Mouse (Mus musculus) lung, postnatal 25 days (tissue): Measurements from ENCODE around the gene Stmn3.
A peak's percentile ranks its signal among the peaks of the same experiment; 100 is the strongest.

Experiments
- DNase-seq: peaks from one replicate; pipeline ENCODE4 v3.0.0; 2022; ENCODE audit warnings: low spot score

The Stmn3 gene

DNA sequence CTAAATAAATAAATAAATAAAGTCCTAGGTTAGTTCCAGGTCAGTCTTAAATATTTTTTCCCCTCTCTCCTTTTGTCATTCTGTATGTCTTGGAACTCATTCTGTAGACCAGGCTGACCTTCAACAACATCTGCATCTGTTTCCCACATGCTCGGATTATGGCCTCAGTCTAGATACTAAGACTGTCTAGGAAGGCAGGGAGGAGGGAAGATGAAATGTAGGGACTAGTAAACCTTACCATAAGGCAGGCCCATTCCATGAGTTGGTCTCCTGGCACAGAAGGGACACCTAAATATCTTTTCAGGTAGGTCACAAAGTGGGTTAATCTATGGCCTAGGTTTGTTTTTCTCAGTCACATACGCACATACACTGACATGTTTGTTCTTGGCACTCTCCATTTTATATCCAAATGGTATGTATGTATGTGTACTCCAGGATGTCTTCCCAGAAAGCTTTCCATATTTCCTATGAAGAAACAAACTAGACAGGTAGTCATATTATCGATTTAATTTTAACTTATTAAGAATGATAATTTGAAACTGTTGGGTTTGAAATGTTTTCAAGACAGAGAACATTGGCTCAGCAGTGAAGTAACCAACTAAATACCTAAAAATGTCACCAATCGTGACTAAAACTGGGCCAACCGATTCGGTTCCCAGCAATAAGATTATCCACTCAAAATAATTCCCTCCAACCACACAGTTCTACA lies 27.5 kb downstream of the Stmn3 start:
- no peak for DNase-seq

DNA sequence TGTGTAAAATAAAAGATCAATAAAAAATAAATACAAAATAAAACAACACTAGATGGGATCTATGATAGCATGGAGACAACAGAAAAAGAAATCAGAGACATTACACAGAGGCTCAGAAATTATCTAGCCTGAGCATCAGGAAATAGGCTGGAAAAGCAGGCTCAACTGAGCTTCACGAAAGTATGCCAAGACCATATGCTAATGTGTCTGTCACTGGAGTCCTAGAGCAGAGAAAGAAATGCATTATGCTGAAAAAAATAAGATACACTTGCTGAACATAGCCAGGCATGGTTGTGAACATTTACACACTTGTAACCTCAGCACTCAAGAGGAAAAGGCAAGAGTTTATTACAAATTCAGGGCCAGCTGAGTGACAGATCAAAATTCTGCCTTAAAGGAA lies 34.3 kb downstream of the Stmn3 start:
- DNase-seq = no peak

DNA sequence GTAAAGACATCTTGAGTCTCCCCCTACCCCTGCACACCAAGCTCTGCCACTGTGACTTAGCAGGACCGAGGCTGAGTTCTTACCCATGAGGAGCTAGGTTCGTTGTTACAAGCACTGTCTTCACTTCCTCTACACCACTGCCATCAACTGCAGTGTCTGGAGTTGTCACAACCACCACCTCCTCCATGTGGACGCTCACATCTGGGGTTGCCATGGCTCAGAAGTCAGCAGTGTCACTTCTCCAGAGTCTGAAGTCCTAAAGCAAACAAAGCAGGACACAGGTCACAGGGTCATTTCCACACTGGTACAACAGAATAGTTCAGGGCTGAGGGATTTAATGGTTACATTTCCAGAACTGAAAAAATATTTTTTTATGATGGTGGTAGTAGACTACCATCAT lies 36.4 kb downstream of the Stmn3 start:
- DNase-seq = no peak

DNA sequence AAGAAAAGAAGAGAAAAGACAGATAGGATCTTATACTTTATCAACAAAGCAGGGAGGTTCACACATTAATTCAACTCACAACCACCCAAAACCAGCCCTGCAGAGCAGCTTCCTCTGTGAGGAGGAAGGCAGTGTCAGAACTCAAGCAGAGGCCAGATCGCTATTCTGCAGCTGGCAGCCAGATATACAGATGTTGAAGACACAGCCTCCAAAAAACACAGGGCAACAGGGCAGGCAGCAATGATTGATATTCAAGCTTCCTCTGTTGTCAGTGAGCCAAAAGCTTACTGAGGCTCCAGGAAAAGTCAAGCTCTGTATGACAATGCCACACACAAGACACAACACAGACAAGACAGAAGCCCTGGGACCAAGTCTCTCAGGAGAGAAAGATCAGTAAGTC lies 37.5 kb downstream of the Stmn3 start:
- peak; percentile 63 for DNase-seq

DNA sequence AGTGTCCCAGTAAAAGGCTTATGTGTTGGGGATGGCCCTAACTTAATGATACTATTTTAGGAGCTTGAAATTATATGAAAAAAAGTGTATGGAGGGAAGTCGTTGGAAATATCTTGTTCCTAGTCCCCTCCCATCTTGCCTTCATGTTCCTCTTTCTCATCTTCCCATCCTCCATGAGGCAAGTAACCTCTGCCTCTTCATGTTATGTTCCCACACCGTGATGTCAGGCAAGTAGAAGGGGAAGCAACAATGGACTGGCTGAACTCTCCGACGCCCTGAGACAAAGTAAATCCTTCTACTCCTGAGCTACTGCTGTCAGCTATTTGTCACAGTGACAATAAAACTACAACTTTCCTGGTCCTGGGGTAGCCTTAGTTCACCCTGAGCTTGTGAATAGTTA lies 39.7 kb downstream of the Stmn3 start:
- no peak for DNase-seq

DNA sequence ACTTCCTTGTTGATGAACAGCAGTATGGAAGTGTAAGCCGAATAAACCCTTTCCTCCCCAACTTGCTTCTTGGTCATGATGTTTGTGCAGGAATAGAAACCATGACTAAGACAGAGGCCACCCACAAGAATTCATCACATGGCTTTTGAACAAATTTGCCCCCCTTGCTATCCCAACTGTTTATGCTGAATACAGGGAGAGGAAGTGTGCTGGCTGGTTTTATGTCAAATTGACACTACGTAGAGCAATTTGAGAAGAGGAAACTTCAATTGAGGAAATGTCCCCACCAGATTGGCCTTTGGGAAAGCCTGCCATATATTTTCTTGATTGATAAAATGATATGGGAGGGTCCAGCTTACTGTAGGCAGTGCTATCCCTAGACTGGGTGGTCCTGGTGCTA lies 40.5 kb downstream of the Stmn3 start:
- DNase-seq = no peak

DNA sequence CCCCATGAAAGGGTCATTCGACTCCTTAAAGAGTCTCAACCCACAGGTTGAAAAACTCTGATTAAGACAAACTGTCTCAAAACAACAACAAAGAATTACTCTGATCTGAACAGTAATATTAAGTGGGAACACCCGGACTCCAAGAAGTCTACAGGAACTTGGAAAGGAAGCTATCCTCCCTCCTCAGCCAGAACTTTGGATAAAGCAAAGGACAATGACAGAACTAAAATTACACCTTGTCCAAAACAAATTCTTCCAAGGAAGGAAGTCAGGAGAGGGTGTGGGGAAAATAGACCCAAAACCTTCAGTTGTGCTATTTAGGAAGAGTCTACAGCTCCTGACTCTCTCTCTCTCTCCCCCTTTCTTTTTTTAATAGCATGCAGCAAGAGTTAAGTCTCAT lies 42.2 kb downstream of the Stmn3 start:
- no peak for DNase-seq

DNA sequence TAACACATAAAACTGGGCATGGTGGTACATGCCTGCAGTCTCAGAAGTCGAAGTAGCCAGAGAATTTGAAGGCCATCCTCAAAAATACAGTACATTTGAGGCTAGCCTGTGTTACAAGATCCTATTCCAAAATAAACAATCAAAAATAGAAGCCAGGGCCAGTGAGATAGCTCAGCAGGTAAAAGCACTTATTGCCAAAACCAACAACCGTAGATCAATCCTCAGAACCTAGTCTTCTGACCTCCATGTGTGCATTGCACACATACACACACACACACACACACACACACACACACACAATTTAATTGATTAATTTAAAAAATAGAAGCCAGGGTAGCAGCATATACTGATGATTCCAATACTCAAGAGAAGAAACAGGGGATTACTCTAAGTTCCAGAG lies 47.5 kb downstream of the Stmn3 start:
- DNase-seq = no peak
